Mouse (Mus musculus): ENCODE data around the gene Bdnf. TPM values are rescaled to one million over a fixed set of nuclear protein-coding genes. Genes with fewer than 3 reads are reported as not detected.

Gene Bdnf
- polyA plus RNA-seq, 1 experiment from 2014 or later = 3.2 TPM

DNA sequence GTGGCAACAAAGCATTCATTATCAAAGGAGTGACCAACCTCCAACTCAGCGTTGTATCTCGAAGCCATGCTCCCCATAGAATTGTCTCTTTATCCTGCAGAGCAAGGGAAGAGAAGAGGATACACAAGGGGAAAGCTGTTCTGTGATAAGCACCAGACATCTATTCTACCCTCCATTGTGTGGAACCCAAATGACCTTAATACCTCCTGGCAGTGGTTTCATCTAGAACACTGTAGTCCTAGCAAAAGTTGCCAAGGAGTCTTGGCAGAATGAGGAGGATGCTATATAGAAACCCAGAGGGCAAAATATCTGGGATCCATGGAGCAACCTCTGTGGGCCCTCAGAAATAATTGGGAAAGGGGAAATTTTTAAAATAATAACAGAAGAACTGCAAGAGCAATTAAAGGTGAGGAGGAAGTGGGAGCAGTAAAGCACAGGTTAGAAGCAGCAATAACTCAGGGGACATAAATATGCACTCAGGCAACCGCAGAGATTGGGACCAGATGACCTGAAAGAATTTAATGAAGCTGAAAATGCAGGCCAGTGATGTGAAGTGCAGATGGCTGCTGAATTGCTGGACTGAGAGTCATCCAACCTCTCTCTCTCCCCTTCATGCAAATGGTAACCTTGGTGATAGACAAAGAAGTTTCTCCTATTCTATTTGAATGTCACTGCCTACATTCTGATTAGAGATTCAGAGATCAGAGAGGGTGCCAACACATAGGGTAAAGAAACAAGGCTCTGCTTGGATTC is 68.9 kb downstream of the Bdnf start:
- Histone ChIP-seq H3K4me3 (ENCODE audit: low read depth, low read length) (no peak overlapping the region), H3K27ac (ENCODE audit: low read length) (no peak overlapping the region), H3K27me3 (ENCODE audit: control insufficient read depth, insufficient read depth, low read length) (no peaks in the 10 kb centered on the region), H3K4me1 (ENCODE audit: control insufficient read depth, insufficient read depth, low read length) (no peaks in the 10 kb centered on the region), H3K9me3 (ENCODE audit: control insufficient read depth, low read depth, low read length) (no peaks in the 10 kb centered on the region), H3K9ac (replicated peaks; ENCODE audit: low read depth, low read length) (no peak overlapping the region), H3K4me2 (replicated peaks; ENCODE audit: low read depth, low read length) (no peak overlapping the region), H3K36me3 (ENCODE audit: control insufficient read depth, insufficient read depth, low read length) (no peaks in the 10 kb centered on the region)
- 80% methylated on average over 3 of the region's 3 CpGs for WGBS
- no peak for ATAC-seq (ENCODE audit: insufficient number of reproducible peaks, insufficient read depth, low FRiP score, low read depth)

DNA sequence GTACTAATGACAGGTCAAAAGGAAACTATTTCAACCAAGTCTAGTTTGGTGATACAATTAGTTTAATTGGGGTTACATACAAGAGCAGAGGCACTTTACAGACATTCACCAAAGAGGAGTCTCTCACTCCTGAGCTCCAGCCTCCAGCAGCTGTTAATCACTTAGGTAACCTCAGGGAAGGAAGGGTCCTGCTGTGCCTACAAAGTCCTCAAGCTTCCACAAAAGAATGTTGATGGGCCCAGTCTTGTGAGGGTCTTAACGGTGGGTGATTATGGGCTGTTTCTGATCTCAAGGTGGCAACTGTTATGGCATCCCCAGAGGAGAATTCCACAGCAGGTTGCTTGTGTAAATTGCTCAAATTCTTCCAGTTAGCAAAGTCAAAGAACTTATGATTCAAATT is 71.7 kb downstream of the Bdnf start:
- WGBS = 10% methylated on average over 1 of the region's 1 CpGs
- no peaks in the 10 kb centered on the region for H3K4me1 ChIP-seq (ENCODE audit: control insufficient read depth, insufficient read depth, low read length)
- no peak overlapping the region for H3K9ac ChIP-seq (replicated peaks; ENCODE audit: low read depth, low read length)
- H3K9me3 ChIP-seq (ENCODE audit: control insufficient read depth, low read depth, low read length) = no peaks in the 10 kb centered on the region
- no peak for ATAC-seq (ENCODE audit: insufficient number of reproducible peaks, insufficient read depth, low FRiP score, low read depth)
- no peak overlapping the region for H3K4me2 ChIP-seq (replicated peaks; ENCODE audit: low read depth, low read length)
- H3K27me3 ChIP-seq (ENCODE audit: control insufficient read depth, insufficient read depth, low read length) = no peaks in the 10 kb centered on the region
- no peak overlapping the region for H3K27ac ChIP-seq (ENCODE audit: low read length)
- H3K4me3 ChIP-seq (ENCODE audit: low read depth, low read length) = no peak overlapping the region
- H3K36me3 ChIP-seq (ENCODE audit: control insufficient read depth, insufficient read depth, low read length) = no peaks in the 10 kb centered on the region

DNA sequence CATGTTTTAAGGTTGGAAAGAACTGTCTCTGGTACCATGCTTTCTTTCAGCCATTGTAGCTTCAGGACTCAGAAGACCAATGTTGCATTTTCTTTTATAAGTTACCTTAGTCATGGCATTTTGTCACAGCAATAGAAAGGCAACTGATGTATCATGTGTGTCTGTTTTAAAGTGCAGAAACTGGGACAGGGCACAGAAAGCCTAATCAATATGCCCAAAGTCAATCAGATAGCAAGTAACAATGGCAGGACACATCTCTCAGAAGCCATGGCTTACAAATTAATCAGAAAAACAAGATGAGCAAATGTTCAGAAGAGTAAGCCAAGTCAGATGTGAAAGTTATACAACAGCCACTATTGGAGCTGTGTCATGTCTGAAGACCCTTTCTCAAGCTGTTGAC is 73.9 kb downstream of the Bdnf start:
- Histone ChIP-seq H3K27ac (ENCODE audit: low read length) (no peak overlapping the region), H3K9ac (replicated peaks; ENCODE audit: low read depth, low read length) (no peak overlapping the region), H3K4me3 (ENCODE audit: low read depth, low read length) (no peak overlapping the region), H3K4me2 (replicated peaks; ENCODE audit: low read depth, low read length) (no peak overlapping the region), H3K27me3 (ENCODE audit: control insufficient read depth, insufficient read depth, low read length) (no peaks in the 10 kb centered on the region), H3K9me3 (ENCODE audit: control insufficient read depth, low read depth, low read length) (no peaks in the 10 kb centered on the region), H3K4me1 (ENCODE audit: control insufficient read depth, insufficient read depth, low read length) (no peaks in the 10 kb centered on the region), H3K36me3 (ENCODE audit: control insufficient read depth, insufficient read depth, low read length) (no peaks in the 10 kb centered on the region)
- no peak for ATAC-seq (ENCODE audit: insufficient number of reproducible peaks, insufficient read depth, low FRiP score, low read depth)

DNA sequence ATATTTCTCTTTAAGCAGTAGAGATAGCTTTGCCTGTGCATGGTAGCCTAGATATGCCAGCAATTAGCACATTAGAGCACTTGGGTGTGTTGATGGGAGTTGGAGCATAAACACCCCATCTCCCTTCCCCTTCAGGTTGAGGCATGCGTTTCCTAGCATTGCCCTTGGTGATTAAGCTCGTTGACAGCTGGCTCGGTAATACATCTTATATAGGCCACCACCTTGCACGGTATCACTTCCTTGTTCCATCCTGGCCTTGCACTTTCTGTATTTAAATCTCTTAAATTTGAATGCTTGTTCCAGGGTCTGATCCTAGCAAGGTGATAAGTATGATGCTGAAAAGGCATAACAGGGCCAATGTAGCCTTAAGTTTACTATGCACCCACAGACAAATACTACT is 74.3 kb downstream of the Bdnf start:
- no peak for ATAC-seq (ENCODE audit: insufficient number of reproducible peaks, insufficient read depth, low FRiP score, low read depth)
- no peaks in the 10 kb centered on the region for H3K36me3 ChIP-seq (ENCODE audit: control insufficient read depth, insufficient read depth, low read length)
- H3K9ac ChIP-seq (replicated peaks; ENCODE audit: low read depth, low read length) = no peak overlapping the region
- 65% methylated on average over 4 of the region's 4 CpGs for WGBS
- H3K4me1 ChIP-seq (ENCODE audit: control insufficient read depth, insufficient read depth, low read length) = no peaks in the 10 kb centered on the region
- no peak overlapping the region for H3K4me2 ChIP-seq (replicated peaks; ENCODE audit: low read depth, low read length)
- no peaks in the 10 kb centered on the region for H3K27me3 ChIP-seq (ENCODE audit: control insufficient read depth, insufficient read depth, low read length)
- H3K9me3 ChIP-seq (ENCODE audit: control insufficient read depth, low read depth, low read length) = no peaks in the 10 kb centered on the region
- H3K27ac ChIP-seq (ENCODE audit: low read length) = no peak overlapping the region
- H3K4me3 ChIP-seq (ENCODE audit: low read depth, low read length) = no peak overlapping the region

DNA sequence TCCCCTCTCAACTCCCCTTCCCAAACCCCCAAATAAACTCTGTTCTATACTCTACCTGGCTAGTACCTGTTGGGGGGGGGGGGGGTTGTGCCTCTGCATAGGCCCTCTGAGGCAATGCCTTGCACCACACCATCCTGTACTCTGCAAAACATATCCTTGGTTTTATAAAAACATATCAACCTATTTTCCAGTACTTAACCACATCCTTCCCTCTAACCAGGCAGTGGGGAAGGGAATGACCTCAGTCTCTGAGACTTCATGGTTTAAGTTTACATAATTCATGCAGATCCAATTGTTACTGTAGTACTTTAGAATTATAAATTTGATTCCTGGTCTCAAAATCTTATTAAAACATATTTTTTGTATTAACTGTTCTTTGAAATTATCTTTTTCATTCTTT is 75.5 kb downstream of the Bdnf start:
- ATAC-seq (ENCODE audit: insufficient number of reproducible peaks, insufficient read depth, low FRiP score, low read depth) = no peak
- no peaks in the 10 kb centered on the region for H3K36me3 ChIP-seq (ENCODE audit: control insufficient read depth, insufficient read depth, low read length)
- H3K4me2 ChIP-seq (replicated peaks; ENCODE audit: low read depth, low read length) = no peak overlapping the region
- H3K27me3 ChIP-seq (ENCODE audit: control insufficient read depth, insufficient read depth, low read length) = no peaks in the 10 kb centered on the region
- H3K4me3 ChIP-seq (ENCODE audit: low read depth, low read length) = no peak overlapping the region
- no peak overlapping the region for H3K9ac ChIP-seq (replicated peaks; ENCODE audit: low read depth, low read length)
- H3K27ac ChIP-seq (ENCODE audit: low read length) = no peak overlapping the region
- no peaks in the 10 kb centered on the region for H3K4me1 ChIP-seq (ENCODE audit: control insufficient read depth, insufficient read depth, low read length)
- no peaks in the 10 kb centered on the region for H3K9me3 ChIP-seq (ENCODE audit: control insufficient read depth, low read depth, low read length)

DNA sequence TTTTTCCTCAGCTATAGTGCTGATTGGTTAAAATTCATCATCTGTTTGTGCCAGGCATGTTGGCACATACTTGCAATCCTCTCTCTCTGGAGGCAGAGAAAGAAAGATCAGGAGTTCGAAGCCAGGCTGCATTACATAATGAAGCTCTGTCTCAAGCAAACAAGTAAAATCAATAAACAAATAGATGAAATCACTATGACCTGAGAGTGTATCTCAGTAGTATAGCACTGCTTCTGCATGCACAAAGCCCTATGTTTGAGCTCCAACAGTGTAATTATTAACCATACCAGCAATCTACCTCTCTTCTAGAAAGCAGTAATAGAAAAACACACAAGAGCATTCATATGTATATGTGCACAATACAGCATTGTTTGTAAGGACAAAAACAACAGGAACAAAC is 76.0 kb downstream of the Bdnf start:
- peak; percentile 46; the same call in 1 of the 2 replicates for ATAC-seq (ENCODE audit: insufficient number of reproducible peaks, insufficient read depth, low FRiP score, low read depth)

DNA sequence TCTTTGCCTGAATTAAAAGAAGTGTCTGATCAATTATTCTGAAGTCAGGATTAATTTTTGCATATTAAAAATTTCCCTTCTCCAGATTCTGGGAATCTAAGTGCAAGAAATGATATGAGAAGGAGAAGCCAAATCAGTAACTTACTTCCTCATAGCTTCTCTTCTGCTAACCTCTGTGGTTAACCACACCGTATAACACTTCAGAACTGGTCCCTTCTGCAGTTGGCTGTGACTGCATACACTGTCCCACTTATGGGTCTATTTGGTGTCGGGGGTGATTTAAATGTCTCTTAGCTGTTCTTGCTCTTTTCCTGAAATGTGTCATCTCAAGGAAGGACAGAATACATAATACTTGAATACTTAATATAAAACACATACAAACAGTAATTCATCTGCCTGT is 81.8 kb downstream of the Bdnf start:
- no peaks in the 10 kb centered on the region for H3K27me3 ChIP-seq (ENCODE audit: control insufficient read depth, insufficient read depth, low read length)
- H3K4me3 ChIP-seq (ENCODE audit: low read depth, low read length) = no peak overlapping the region
- H3K9me3 ChIP-seq (ENCODE audit: control insufficient read depth, low read depth, low read length) = no peaks in the 10 kb centered on the region
- H3K36me3 ChIP-seq (ENCODE audit: control insufficient read depth, insufficient read depth, low read length) = no peaks in the 10 kb centered on the region
- WGBS = 95% methylated on average over 2 of the region's 2 CpGs
- no peaks in the 10 kb centered on the region for H3K4me1 ChIP-seq (ENCODE audit: control insufficient read depth, insufficient read depth, low read length)
- no peak overlapping the region for H3K9ac ChIP-seq (replicated peaks; ENCODE audit: low read depth, low read length)
- no peak overlapping the region for H3K27ac ChIP-seq (ENCODE audit: low read length)
- H3K4me2 ChIP-seq (replicated peaks; ENCODE audit: low read depth, low read length) = no peak overlapping the region
- ATAC-seq (ENCODE audit: insufficient number of reproducible peaks, insufficient read depth, low FRiP score, low read depth) = no peak

More for the DNA sequence above, 76.0 kb downstream of the Bdnf start:
- H3K9ac ChIP-seq (replicated peaks; ENCODE audit: low read depth, low read length) = no peak overlapping the region
- H3K4me1 ChIP-seq (ENCODE audit: control insufficient read depth, insufficient read depth, low read length) = no peaks in the 10 kb centered on the region
- H3K27me3 ChIP-seq (ENCODE audit: control insufficient read depth, insufficient read depth, low read length) = no peaks in the 10 kb centered on the region
- no peak overlapping the region for H3K4me2 ChIP-seq (replicated peaks; ENCODE audit: low read depth, low read length)
- no peak overlapping the region for H3K4me3 ChIP-seq (ENCODE audit: low read depth, low read length)
- no peaks in the 10 kb centered on the region for H3K36me3 ChIP-seq (ENCODE audit: control insufficient read depth, insufficient read depth, low read length)
- H3K9me3 ChIP-seq (ENCODE audit: control insufficient read depth, low read depth, low read length) = no peaks in the 10 kb centered on the region
- WGBS = 71% methylated on average over 1 of the region's 1 CpGs
- H3K27ac ChIP-seq (ENCODE audit: low read length) = no peak overlapping the region

DNA sequence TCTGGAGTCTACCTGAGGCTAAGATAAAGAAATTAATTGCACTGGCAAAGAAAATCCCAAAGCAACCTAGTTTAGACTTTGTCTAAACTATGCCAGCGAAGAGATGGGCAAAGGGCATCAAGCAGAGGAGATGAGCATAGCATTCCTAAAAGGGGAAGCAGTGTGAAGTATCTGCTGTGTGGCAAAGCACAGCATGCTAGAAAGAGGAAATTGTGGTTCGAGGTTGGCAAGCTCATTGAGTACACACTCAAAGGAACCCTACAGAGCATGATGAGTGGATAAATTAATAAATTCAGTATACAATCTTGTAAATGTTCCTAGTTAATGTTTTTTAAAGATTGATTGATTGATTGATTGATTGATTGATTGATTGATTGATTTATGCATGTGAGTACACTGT is 92.3 kb downstream of the Bdnf start:
- Histone ChIP-seq H3K27me3 (ENCODE audit: control insufficient read depth, insufficient read depth, low read length) (no peaks in the 10 kb centered on the region), H3K36me3 (ENCODE audit: control insufficient read depth, insufficient read depth, low read length) (no peaks in the 10 kb centered on the region), H3K4me3 (ENCODE audit: low read depth, low read length) (no peak overlapping the region), H3K4me1 (ENCODE audit: control insufficient read depth, insufficient read depth, low read length) (no peaks in the 10 kb centered on the region), H3K4me2 (replicated peaks; ENCODE audit: low read depth, low read length) (no peak overlapping the region), H3K9ac (replicated peaks; ENCODE audit: low read depth, low read length) (no peak overlapping the region), H3K9me3 (ENCODE audit: control insufficient read depth, low read depth, low read length) (no peaks in the 10 kb centered on the region), H3K27ac (ENCODE audit: low read length) (no peak overlapping the region)
- 86% methylated on average over 2 of the region's 2 CpGs for WGBS
- no peak for ATAC-seq (ENCODE audit: insufficient number of reproducible peaks, insufficient read depth, low FRiP score, low read depth)

DNA sequence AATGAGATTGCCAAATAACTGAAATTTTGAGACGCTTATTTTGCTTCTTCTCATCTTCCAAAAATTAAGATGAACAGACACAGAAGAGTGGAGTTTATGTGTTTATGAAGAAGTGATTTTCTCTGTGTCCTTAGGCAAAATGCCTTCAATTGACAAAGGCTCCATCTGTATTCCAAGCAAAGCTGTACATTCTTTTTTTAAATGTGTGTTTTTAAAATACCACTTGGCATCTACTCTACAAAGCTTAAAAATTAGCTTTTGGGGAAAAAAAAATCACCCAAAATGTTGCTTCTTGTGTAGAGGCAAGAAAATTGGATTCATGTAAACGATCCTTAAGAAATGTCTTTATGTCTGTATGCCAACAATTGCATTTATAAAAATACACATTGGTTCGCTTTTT is 94.3 kb downstream of the Bdnf start:
- no peak overlapping the region for H3K27ac ChIP-seq (ENCODE audit: low read length)
- no peaks in the 10 kb centered on the region for H3K36me3 ChIP-seq (ENCODE audit: control insufficient read depth, insufficient read depth, low read length)
- no peaks in the 10 kb centered on the region for H3K27me3 ChIP-seq (ENCODE audit: control insufficient read depth, insufficient read depth, low read length)
- H3K4me2 ChIP-seq (replicated peaks; ENCODE audit: low read depth, low read length) = no peak overlapping the region
- WGBS = 84% methylated on average over 3 of the region's 3 CpGs
- no peak for ATAC-seq (ENCODE audit: insufficient number of reproducible peaks, insufficient read depth, low FRiP score, low read depth)
- H3K9me3 ChIP-seq (ENCODE audit: control insufficient read depth, low read depth, low read length) = no peaks in the 10 kb centered on the region
- no peak overlapping the region for H3K4me3 ChIP-seq (ENCODE audit: low read depth, low read length)
- no peak overlapping the region for H3K9ac ChIP-seq (replicated peaks; ENCODE audit: low read depth, low read length)
- H3K4me1 ChIP-seq (ENCODE audit: control insufficient read depth, insufficient read depth, low read length) = no peaks in the 10 kb centered on the region

All from stomach, embryonic 14.5 days (tissue).